Mouse (Mus musculus) spleen, adult 2 months (tissue): ENCODE results near the gene Rrp36. TPM values are rescaled to one million over a fixed set of nuclear protein-coding genes. Genes with fewer than 3 reads are reported as not detected.

Experiments
- DNase-seq, 2 experiments: peaks; one replicate each; pipeline versions ENCODE4 v3.0.0 to v3.0.0-alpha.2; 2012 to 2021; ENCODE audit warnings: low spot score in 2 of 2, low read depth in 1 of 2
- H3K27ac ChIP-seq: fragments of 200-500 bp; 2 replicates; pipeline ENCODE4 v1.5.1; 2012; ENCODE audit warnings: low read length, inconsistent platforms; ENCODE audit not compliant: insufficient read depth
- H3K27me3 ChIP-seq: fragments of 200-500 bp; 2 replicates; pipeline ENCODE4 v1.6.1; 2012; ENCODE audit warnings: mild to moderate bottlenecking, moderate library complexity, low read length, inconsistent platforms; ENCODE audit not compliant: control insufficient read depth, insufficient read depth
- H3K36me3 ChIP-seq: fragments of 200-500 bp; 2 replicates; pipeline ENCODE4 v1.6.1; 2012; ENCODE audit warnings: mild to moderate bottlenecking, low read length, inconsistent platforms; ENCODE audit not compliant: control insufficient read depth, insufficient read depth
- H3K4me1 ChIP-seq: fragments of 200-500 bp; 2 replicates; pipeline ENCODE4 v1.6.1; 2011; ENCODE audit warnings: inconsistent platforms; ENCODE audit not compliant: control insufficient read depth, insufficient read depth, insufficient read length
- H3K4me3 ChIP-seq: fragments of 200-500 bp; 2 replicates; pipeline ENCODE4 v1.5.1; 2011; ENCODE audit warnings: mild to moderate bottlenecking, inconsistent platforms; ENCODE audit not compliant: insufficient read depth, insufficient read length; ENCODE audit errors: extremely low read depth
- CTCF ChIP-seq: fragments of 200-500 bp; IDR thresholded peaks from 2 replicates; pipeline ENCODE4 v1.5.1; 2011; ENCODE audit warnings: mild to moderate bottlenecking, inconsistent platforms; ENCODE audit not compliant: insufficient read depth, insufficient read length, insufficient replicate concordance; ENCODE audit errors: extremely low read depth
- POLR2A ChIP-seq: fragments of 200-500 bp; IDR thresholded peaks from 2 replicates; pipeline ENCODE4 v1.6.1; 2011; ENCODE audit warnings: low read depth, low read length, inconsistent platforms
- WGBS: fragments of 180-500 bp; shearing (Covaris S2); methylation state at CpG from one replicate; pipeline ENCODE4 v1.1.7; 2018; 5-methylcytosine and 5-hydroxymethylcytosine counted together
- polyA plus RNA-seq: library from polyadenylated mRNA; depleted of rRNA; stranded (reverse); fragments of >200 nt; gene quantifications from 2 replicates; pipeline ENCODE4 v1.2.3, GENCODE M21; 2012

Gene Rrp36
- polyA plus RNA-seq, 1 experiment: 25.8 TPM

DNA sequence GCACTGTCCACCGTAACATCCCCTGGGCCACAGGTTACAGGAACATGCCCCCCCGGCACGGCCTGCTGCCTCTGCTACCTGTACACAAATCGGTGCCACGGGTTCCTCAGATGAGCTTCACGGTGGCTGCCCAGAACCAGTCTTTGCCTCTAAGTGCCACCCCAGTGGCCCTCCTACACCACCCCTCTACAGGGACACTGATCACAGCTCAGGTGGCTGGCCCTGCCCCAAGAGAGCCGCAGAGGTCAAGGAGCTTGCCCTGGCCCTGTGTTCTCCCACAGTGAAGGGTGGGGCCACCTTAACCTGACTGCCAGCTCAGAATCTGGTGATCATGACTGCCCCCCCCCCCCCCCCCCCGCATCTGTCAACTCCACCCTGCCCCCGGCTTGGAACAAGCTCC, 4.3 kb upstream of the Rrp36 start, which contains the start of gene Mea1:
TSS of gene Mea1 (plus strand) at position 378 of the 400 bp plus-strand sequence.
- no peak within 1 kb of the TSS for H3K27ac ChIP-seq
- DNase-seq: no peak
- no peak within 1 kb of the TSS for H3K4me3 ChIP-seq

DNA sequence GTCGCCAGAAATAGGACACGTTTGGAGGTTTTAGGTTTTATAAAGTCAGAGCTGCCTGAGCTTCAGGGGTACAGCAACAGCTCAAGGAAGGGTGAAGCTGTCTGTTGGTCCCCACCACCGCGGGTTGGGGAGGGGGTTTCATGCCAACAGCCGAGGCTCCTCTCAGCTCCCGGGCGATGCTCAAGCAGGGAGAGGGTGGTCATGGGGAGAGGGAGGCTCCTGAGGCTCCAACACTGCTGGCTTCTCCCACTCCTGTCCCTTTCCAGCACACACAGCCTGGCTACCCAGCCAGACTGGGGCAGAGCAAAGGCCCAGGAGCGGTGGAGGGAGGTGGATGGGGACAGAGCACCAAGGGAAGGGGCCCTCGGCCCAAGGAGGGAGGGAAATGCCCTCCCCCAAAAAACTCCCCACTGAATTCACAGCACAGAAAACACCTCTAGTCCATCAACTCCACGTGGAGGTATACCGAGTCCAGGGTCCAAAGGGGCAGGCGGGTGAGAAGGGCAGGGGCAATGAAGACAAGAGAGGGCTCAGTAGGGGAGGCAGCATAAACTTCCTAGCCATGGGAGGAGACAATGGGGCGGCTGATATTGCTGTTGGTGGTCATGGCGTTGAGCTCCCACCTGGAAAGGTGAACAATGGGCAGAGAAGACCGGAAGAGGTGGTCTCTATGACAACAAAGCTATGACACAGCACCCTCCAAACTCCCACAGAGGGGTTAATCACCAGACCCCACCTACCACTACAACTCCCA, 555 bp upstream of the Rrp36 start:
- Histone ChIP-seq H3K4me3 (peak overlapping the region; percentile 43; the same call in 1 of the 2 replicates), H3K36me3 (peaks cover 21% of the 10 kb centered on the region), H3K4me1 (peaks cover 2% of the 10 kb centered on the region; the same call in 1 of the 2 replicates), H3K27me3 (no peaks in the 10 kb centered on the region), H3K27ac (no peak overlapping the region)
- TF ChIP-seq POLR2A (no peak), CTCF (no peak)
- no peak for DNase-seq
- WGBS: 47% methylated on average over 15 of the region's 15 CpGs

More for the DNA sequence above, 4.3 kb upstream of the Rrp36 start, which contains the start of gene Mea1:
- H3K36me3 ChIP-seq: peaks cover 18% of the 10 kb centered on the region
- WGBS: 89% methylated on average over 9 of the region's 9 CpGs
- peaks cover 9% of the 10 kb centered on the region; the same call in 1 of the 2 replicates for H3K4me1 ChIP-seq
- no peak for TF ChIP-seq CTCF
- no peak for TF ChIP-seq POLR2A
- no peaks in the 10 kb centered on the region for H3K27me3 ChIP-seq

DNA sequence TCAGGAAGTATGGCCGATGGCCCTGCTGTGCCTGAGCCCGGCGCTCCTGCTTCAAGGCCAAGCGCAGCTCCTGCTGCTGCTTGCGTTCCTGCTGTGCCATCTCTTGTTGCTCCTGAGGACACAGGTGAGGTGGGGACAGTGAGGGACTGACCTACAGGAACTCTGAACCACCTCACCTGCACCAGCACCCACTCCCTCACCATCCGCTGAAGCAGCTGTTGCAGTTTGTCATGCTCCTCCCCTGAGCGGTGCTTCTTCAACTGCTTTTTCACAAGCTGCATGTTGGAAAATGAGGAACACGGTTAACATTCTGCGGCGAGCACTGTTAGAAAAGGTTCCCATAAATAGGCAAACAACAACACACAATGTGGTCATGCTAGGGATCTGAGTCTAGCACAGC, 4.2 kb downstream of the Rrp36 start:
- TF ChIP-seq CTCF (no peak), POLR2A (no peak)

DNA sequence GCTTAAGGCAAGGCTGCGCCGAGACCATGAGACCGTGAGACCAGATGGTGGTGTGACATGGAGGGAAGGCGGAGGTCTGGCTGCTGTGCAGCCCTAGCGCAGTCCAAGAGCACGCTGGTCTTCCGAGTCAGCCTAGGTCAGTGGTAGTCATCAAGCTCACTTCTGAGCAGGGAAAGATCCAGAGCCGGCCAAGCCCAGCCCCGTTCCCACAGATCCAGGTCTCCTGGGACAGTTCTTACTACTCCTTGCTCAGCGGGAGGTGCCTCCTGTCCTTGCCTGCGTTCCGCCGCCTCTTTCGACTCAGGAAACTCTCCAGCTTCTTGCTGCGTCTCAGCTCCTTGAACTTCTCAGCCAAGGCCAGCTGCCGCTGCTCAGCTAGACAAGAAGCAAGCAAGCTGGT, 6.4 kb downstream of the Rrp36 start:
- no peak overlapping the region for H3K27ac ChIP-seq
- DNase-seq: no peak
- H3K4me1 ChIP-seq: no peaks in the 10 kb centered on the region
- TF ChIP-seq CTCF: no peak
- no peak for TF ChIP-seq POLR2A
- H3K27me3 ChIP-seq: no peaks in the 10 kb centered on the region
- peaks cover 20% of the 10 kb centered on the region for H3K36me3 ChIP-seq
- 95% methylated on average over 16 of the region's 16 CpGs for WGBS
- H3K4me3 ChIP-seq: no peak overlapping the region

More for the DNA sequence above, 4.2 kb downstream of the Rrp36 start:
- Histone ChIP-seq H3K4me1 (peaks cover 2% of the 10 kb centered on the region; the same call in 1 of the 2 replicates), H3K27ac (no peak overlapping the region), H3K27me3 (no peaks in the 10 kb centered on the region), H3K4me3 (no peak overlapping the region), H3K36me3 (peaks cover 16% of the 10 kb centered on the region)
- 95% methylated on average over 10 of the region's 10 CpGs for WGBS
- DNase-seq: no peak

- Histone ChIP-seq H3K36me3 (peaks cover 9% of the 10 kb centered on the region), H3K4me1 (no peaks in the 10 kb centered on the region), H3K4me3 (no peak overlapping the region), H3K27me3 (no peaks in the 10 kb centered on the region), H3K27ac (no peak overlapping the region)
- DNase-seq: no peak
- TF ChIP-seq POLR2A (no peak), CTCF (no peak)
- WGBS: 87% methylated on average over 5 of the region's 5 CpGs
Observed at GRCm38 (mm10) chr17:46662730-46663129, 11.4 kb downstream of the Rrp36 start.

DNA sequence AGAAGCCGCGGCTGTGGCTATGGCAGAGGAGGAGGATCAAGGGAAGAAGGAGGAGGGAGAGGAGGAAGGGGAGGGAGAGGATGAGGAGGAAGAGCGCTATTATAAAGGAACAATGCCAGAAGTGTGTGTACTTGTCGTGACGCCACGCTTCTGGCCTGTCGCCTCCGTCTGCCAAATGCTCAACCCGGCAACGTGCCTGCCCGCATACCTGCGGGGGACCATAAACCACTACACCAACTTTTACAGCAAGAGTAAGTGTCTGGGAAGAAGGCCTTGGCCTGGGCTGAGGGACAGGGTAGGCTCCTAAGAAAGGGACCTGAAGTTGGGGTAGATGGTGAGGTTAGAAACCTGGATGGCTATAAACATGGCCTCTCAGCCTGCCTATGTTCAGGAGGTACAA, 12.2 kb downstream of the Rrp36 start:
- no peaks in the 10 kb centered on the region for H3K4me1 ChIP-seq
- H3K27ac ChIP-seq: no peak overlapping the region
- no peak overlapping the region for H3K4me3 ChIP-seq
- no peaks in the 10 kb centered on the region for H3K27me3 ChIP-seq
- H3K36me3 ChIP-seq: peaks cover 5% of the 10 kb centered on the region
- no peak for DNase-seq
- no peak for TF ChIP-seq CTCF
- TF ChIP-seq POLR2A: no peak
- 92% methylated on average over 12 of the region's 12 CpGs for WGBS

DNA sequence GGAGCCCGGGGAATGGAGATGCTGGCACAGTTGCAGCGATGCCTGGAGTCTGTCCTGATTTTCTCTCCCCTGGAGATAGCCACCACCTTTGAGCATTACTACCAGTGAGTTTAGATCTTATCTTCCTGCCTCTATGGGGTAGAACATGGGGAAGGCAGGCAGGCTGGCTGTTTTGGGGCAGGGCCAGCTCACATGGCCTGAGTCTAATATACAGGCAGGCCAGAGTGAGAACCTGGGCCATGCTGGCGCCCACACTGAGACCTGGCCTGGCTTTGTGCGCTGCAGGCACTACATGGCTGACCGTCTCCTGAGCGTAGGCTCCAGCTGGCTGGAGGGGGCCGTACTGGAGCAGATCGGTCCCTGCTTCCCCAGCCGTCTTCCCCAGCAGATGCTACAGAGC, 12.8 kb downstream of the Rrp36 start:
- TF ChIP-seq CTCF: no peak
- TF ChIP-seq POLR2A: no peak
- Histone ChIP-seq H3K4me3 (no peak overlapping the region), H3K27me3 (no peaks in the 10 kb centered on the region), H3K36me3 (peaks cover 4% of the 10 kb centered on the region), H3K27ac (no peak overlapping the region), H3K4me1 (no peaks in the 10 kb centered on the region)
- 94% methylated on average over 9 of the region's 9 CpGs for WGBS
- no peak for DNase-seq
